Mouse (Mus musculus) stomach, embryonic 14.5 days (tissue): ENCODE measurements at regions not wholly inside any gene's neighbourhood (a gene's known extent, or its start where the extent isn't known, plus 50 kb on each side); places are given as distances from the start of the nearest gene placed in this dataset.
"Not testable (repeated sequence)": the region's sequence is repeated elsewhere in the genome, so short reads cannot be mapped to it uniquely, and the experiment has no call there.

Experiments
- ATAC-seq: fragments of 200-750 bp; cut with Nextera tagmentation; 2 replicates; pipeline ENCODE4 v1.8.0; 2017; ENCODE audit warnings: low read depth, moderate TSS enrichment; ENCODE audit not compliant: insufficient number of reproducible peaks, insufficient read depth, low FRiP score
- H3K27ac ChIP-seq: fragments of 300-500 bp; sonication (generic); 2 replicates; pipeline ENCODE4 v1.5.1; 2014; ENCODE audit warnings: mild to moderate bottlenecking, low read length, moderate library complexity, mixed read lengths
- H3K27me3 ChIP-seq: fragments of 300-500 bp; sonication (generic); 2 replicates; pipeline ENCODE4 v1.6.1; 2014; ENCODE audit warnings: low read length, control low read depth, mixed read lengths; ENCODE audit not compliant: control insufficient read depth, insufficient read depth
- H3K36me3 ChIP-seq: fragments of 300-500 bp; sonication (generic); 2 replicates; pipeline ENCODE4 v1.6.1; 2014; ENCODE audit warnings: mild to moderate bottlenecking, control low read depth, low read length, moderate library complexity, mixed read lengths; ENCODE audit not compliant: control insufficient read depth, insufficient read depth
- H3K4me1 ChIP-seq: fragments of 300-500 bp; sonication (generic); 2 replicates; pipeline ENCODE4 v1.6.1; 2014; ENCODE audit warnings: low read length, control low read depth, mixed read lengths; ENCODE audit not compliant: control insufficient read depth, insufficient read depth
- H3K4me2 ChIP-seq: fragments of 300-500 bp; sonication (generic); replicated peaks from 2 replicates; pipeline ENCODE4 v1.6.1; 2014; ENCODE audit warnings: low read depth, low read length, control low read depth
- H3K4me3 ChIP-seq: fragments of 300-500 bp; sonication (generic); 2 replicates; pipeline ENCODE4 v1.5.1; 2014; ENCODE audit warnings: low read depth, low read length, control low read depth
- H3K9ac ChIP-seq: fragments of 300-500 bp; sonication (generic); replicated peaks from 2 replicates; pipeline ENCODE4 v1.6.1; 2014; ENCODE audit warnings: low read depth, mild to moderate bottlenecking, control low read depth, low read length, moderate library complexity, mixed read lengths
- H3K9me3 ChIP-seq: fragments of 300-500 bp; sonication (generic); 2 replicates; pipeline ENCODE4 v1.6.1; 2016; ENCODE audit warnings: low read depth, low read length, control low read depth; ENCODE audit not compliant: control insufficient read depth
- WGBS: fragments of 180-500 bp; shearing (Covaris S2); extraction: QIAGEN DNeasy Blood & Tissue Kit; methylation state at CpG from one replicate; pipeline ENCODE4 v1.1.7; 2014; 5-methylcytosine and 5-hydroxymethylcytosine counted together

- Histone ChIP-seq H3K4me3 (no peak overlapping the region), H3K9ac (no peak overlapping the region), H3K36me3 (no peaks in the 10 kb centered on the region), H3K27ac (peak overlapping the region; percentile 59), H3K4me1 (peaks cover 9% of the 10 kb centered on the region), H3K27me3 (no peaks in the 10 kb centered on the region), H3K9me3 (no peaks in the 10 kb centered on the region), H3K4me2 (no peak overlapping the region)
- ATAC-seq: no peak
- 28% methylated on average over 25 of the region's 25 CpGs for WGBS
Measured at GRCm38 (mm10) chr17:31766779-31767697, 88.6 kb downstream of the Sik1 start.

GRCm38 (mm10) chr17:31772201-31772820, 83.3 kb downstream of the Sik1 start:
- WGBS: 71% methylated on average over 9 of the region's 9 CpGs
- Histone ChIP-seq H3K27ac (no peak overlapping the region), H3K36me3 (no peaks in the 10 kb centered on the region), H3K4me1 (peaks cover 10% of the 10 kb centered on the region), H3K4me2 (no peak overlapping the region), H3K27me3 (no peaks in the 10 kb centered on the region), H3K4me3 (no peak overlapping the region), H3K9me3 (no peaks in the 10 kb centered on the region), H3K9ac (no peak overlapping the region)
- ATAC-seq: no peak

DNA sequence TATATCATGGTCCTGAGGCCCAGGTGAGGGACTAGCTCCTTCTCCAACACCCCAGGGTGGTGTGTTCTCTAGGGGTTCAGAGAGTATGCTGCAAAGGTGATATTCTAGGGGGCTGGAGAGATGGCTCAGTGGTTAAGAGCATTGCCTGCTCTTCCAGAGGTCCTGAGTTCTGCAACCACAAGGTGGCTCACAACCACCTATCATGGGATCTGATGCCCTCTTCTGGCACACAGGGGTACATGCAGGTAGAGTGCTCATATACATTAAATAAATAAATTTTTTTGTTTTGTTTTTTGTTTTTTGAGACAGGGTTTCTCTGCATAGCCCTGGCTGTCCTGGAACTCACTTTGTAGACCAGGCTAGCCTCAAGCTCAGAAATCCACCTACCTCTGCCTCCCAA, 81.7 kb downstream of the Sik1 start:
- not testable (repeated sequence) for H3K4me3 ChIP-seq, H3K27me3 ChIP-seq, H3K36me3 ChIP-seq, H3K4me2 ChIP-seq, H3K9ac ChIP-seq, H3K27ac ChIP-seq, H3K9me3 ChIP-seq, ATAC-seq
- peaks cover 19% of the 10 kb centered on the region for H3K4me1 ChIP-seq

- H3K9ac ChIP-seq: no peak overlapping the region
- H3K4me1 ChIP-seq: peaks cover 29% of the 10 kb centered on the region
- WGBS: 72% methylated on average over 4 of the region's 5 CpGs
- no peak for ATAC-seq
- H3K4me2 ChIP-seq: no peak overlapping the region
- H3K36me3 ChIP-seq: no peaks in the 10 kb centered on the region
- H3K27me3 ChIP-seq: no peaks in the 10 kb centered on the region
- no peak overlapping the region for H3K27ac ChIP-seq
- no peaks in the 10 kb centered on the region for H3K9me3 ChIP-seq
- no peak overlapping the region for H3K4me3 ChIP-seq
Measured at GRCm38 (mm10) chr17:31775037-31775436, 80.6 kb downstream of the Sik1 start.

DNA sequence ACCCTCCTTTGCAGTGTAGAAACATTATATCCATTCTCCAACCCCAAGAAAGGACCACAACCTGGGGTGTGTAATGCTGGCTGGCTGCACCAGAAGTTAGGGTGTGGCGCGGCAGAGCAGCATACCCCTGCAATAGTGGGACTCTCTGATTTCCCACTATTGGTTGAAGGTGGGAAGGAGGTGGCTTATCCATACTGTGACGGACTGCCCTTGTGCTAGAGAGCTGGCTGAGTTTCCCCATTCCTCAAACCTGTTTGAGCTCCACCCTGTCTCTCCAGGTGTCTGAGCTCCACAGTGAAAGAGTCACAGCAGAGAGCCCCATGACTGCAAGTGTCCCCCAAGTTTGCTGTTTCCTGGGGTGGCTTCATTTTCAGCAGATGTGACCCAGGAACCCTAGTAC, 79.6 kb downstream of the Sik1 start:
- ATAC-seq: no peak
- no peak overlapping the region for H3K27ac ChIP-seq
- H3K27me3 ChIP-seq: no peaks in the 10 kb centered on the region
- no peak overlapping the region for H3K4me2 ChIP-seq
- 78% methylated on average over 3 of the region's 3 CpGs for WGBS
- H3K9me3 ChIP-seq: no peaks in the 10 kb centered on the region
- no peak overlapping the region for H3K4me3 ChIP-seq
- H3K36me3 ChIP-seq: no peaks in the 10 kb centered on the region
- peaks cover 29% of the 10 kb centered on the region for H3K4me1 ChIP-seq
- no peak overlapping the region for H3K9ac ChIP-seq

GRCm38 (mm10) chr17:31776949-31777607, 78.5 kb downstream of the Sik1 start:
- 16% methylated on average over 9 of the region's 9 CpGs for WGBS
- peaks cover 29% of the 10 kb centered on the region for H3K4me1 ChIP-seq
- no peaks in the 10 kb centered on the region for H3K36me3 ChIP-seq
- H3K9me3 ChIP-seq: no peaks in the 10 kb centered on the region
- ATAC-seq: peak; percentile 92
- no peak overlapping the region for H3K4me3 ChIP-seq
- H3K4me2 ChIP-seq: no peak overlapping the region
- H3K27ac ChIP-seq: peak overlapping the region; percentile 57
- no peaks in the 10 kb centered on the region for H3K27me3 ChIP-seq
- no peak overlapping the region for H3K9ac ChIP-seq

GRCm38 (mm10) chr17:31777751-31778150, 77.9 kb downstream of the Sik1 start:
- Histone ChIP-seq H3K9ac (no peak overlapping the region), H3K4me1 (peaks cover 29% of the 10 kb centered on the region), H3K36me3 (no peaks in the 10 kb centered on the region), H3K4me2 (no peak overlapping the region), H3K4me3 (no peak overlapping the region), H3K27ac (peak overlapping the region; percentile 57), H3K9me3 (no peaks in the 10 kb centered on the region), H3K27me3 (no peaks in the 10 kb centered on the region)
- WGBS: 54% methylated on average over 5 of the region's 5 CpGs
- ATAC-seq: no peak

DNA sequence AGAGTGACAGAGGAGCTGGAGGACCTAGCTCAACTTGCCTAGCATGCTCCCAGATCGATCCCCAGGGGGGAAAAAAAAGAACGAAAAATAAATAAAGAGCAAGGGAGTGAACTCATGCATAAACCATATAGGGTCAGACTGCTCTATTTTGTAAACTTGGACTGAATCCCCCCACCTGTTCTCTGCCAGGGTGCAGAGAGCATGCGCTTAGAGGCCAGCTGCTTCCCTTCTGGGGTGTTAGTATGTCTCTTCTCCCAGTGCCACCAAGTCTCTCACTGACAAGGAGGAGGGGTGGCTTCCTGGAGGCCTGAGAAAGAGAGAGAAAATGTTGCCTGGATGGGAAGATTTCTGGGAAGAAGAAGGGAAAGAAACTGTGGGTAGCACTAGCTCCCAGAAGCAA, 76.1 kb downstream of the Sik1 start:
- Histone ChIP-seq H3K4me3 (no peak overlapping the region), H3K27me3 (no peaks in the 10 kb centered on the region), H3K4me1 (peaks cover 29% of the 10 kb centered on the region), H3K4me2 (no peak overlapping the region), H3K9ac (no peak overlapping the region), H3K27ac (no peak overlapping the region), H3K9me3 (no peaks in the 10 kb centered on the region), H3K36me3 (no peaks in the 10 kb centered on the region)
- 44% methylated on average over 3 of the region's 3 CpGs for WGBS
- no peak for ATAC-seq
